Mouse (Mus musculus) T-helper 2 cell (primary cell): Measurements from ENCODE around the gene Nup205.

Experiments
- in situ Hi-C: fragments of 300-600 bp; cut with MboI, MseI; formaldehyde crosslinking; loops from one replicate; pipeline ENCODE4 v1.15.1; 2025; ENCODE audit warnings: high pct_unique_total_duplicates

Nup205 gene

GRCm38 (mm10) chr6:35245086-35245485 lies 67.9 kb downstream of the Nup205 start:
- in situ Hi-C loops, result loop anchor here (10.0 kb wide), 1 partner anchor 50 kb away; no protein-coding TSS in a partner anchor

GRCm38 (mm10) chr6:35251807-35252476 lies 74.7 kb downstream of the Nup205 start:
- in situ Hi-C loops, result loop anchor here (10.0 kb wide), 1 partner anchor 293 kb away; no protein-coding TSS in a partner anchor

- in situ Hi-C loops, result loop anchor here (10.0 kb wide), 1 partner anchor 292 kb away; no protein-coding TSS in a partner anchor
Observed at GRCm38 (mm10) chr6:35252477-35253346, 75.5 kb downstream of the Nup205 start.

DNA sequence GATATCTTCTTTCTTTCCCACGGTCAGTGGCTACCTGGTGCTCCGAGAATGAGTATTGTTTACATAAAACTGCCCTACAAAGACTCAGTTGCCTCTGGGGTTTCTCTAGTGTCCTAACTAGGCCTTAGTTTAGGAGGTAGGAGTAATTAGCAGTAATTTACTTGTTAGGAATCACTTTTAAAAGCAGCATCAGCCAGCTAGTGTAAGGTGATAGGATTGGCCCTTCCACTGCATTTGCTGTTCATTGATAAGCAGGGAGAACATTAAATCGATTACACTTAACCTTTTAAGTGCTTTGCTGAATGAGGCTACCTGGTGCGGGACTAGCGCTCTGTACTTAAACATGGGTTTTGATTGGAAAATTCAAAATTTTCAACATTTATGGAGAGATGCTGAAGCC lies 76.3 kb downstream of the Nup205 start:
- in situ Hi-C loops, result loop anchor here (10.0 kb wide), 1 partner anchor 291 kb away; no protein-coding TSS in a partner anchor

GRCm38 (mm10) chr6:35254136-35254904 lies 77.1 kb downstream of the Nup205 start:
- in situ Hi-C loops, result loop anchor here (10.0 kb wide), 1 partner anchor 290 kb away; no protein-coding TSS in a partner anchor

- in situ Hi-C loops, result loop anchor here (10.0 kb wide), 1 partner anchor 290 kb away; no protein-coding TSS in a partner anchor
Observed at GRCm38 (mm10) chr6:35255017-35255416, 77.8 kb downstream of the Nup205 start.

DNA sequence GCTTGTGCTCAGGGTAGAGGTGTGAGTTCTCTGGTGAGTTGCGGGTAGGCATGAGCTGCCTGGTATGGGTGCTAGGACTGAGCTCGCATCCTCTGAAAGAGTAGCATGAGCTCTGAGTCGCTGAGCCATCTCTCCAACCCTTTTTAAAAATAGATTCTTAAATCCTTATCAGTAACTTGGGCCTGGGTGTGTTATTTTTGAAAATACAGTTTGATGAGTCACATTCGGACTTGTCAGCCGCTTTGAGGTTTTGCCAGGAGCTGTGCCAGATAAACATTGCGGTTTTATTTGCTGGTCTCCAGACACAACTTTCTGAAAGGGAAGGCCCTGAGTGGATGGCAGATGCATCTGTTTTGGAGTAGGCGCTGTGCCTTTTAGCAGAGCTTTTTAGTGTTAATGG lies 79.5 kb downstream of the Nup205 start:
- in situ Hi-C loops, result loop anchor here (10.0 kb wide), 1 partner anchor 288 kb away; no protein-coding TSS in a partner anchor

DNA sequence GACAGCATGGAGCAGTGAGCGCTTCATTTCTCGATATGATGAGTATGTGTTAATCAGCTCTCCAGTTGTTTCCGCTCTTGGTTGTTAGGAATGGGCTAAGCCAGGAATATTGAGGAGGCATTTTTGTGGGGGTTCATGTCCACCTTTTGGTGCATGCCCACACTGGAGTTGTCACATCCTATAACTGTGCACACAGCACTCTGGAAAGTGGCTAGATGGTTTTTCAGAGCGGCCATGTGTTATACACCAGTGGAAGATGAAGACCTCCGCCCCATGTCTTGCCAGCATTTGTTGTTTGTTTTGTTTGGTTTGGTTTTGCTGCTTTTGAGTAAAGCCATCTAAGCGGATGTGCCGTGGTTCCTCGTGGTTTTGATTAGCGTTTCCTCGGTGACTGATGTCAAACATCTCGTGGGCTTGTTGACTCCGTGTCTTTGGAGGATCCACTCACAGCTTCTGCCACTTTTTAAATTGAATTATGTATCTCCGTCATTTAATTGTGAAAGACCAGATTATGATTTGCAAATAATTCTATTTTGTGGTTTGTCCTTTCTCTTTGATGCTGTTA lies 80.5 kb downstream of the Nup205 start:
- in situ Hi-C loops, result loop anchor here (10.0 kb wide), 1 partner anchor 287 kb away; no protein-coding TSS in a partner anchor

DNA sequence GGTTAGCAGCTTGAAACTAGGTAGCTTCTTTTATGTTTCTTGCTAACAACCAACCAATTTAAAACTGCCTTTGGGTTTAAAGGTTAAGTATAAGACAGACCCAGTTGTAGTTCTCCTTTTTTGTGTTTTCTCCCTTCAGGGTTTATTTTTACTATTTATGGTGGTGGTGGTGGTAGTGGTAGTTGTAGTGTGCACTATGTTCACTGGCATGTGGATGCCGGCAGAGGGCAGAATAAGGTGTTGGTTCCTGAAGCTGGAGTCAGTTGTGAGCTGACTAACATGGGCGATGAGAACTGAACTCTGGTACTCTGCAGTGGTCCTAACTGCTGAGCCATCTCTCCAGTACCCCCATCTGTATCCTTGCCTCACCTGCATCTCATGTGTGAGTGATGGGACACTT lies 81.7 kb downstream of the Nup205 start:
- in situ Hi-C loops, result loop anchor here (10.0 kb wide), 1 partner anchor 286 kb away; no protein-coding TSS in a partner anchor

GRCm38 (mm10) chr6:35259526-35259925 lies 82.3 kb downstream of the Nup205 start:
- in situ Hi-C loops, result loop anchor here (10.0 kb wide), 1 partner anchor 285 kb away; no protein-coding TSS in a partner anchor

DNA sequence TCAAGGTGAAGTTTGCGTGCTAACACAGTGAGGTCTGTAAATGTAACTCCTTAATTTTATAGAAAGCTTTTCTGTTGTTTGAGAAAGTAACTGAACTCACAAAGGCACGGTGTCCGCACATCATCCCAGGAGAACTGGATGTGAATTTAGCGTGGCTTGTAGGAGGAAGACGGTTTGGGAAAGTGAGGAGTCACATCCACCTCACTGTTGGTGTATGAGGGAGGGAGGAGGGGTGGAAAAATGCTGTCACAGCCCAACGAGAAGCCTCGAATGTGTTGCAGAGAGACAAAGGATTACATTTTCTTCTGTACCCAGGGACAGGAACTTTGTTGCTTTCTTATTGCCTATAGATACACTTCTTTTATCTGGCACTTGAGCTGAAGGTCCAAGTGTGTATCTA lies 83.3 kb downstream of the Nup205 start:
- in situ Hi-C loops, result no loop called here

GRCm38 (mm10) chr6:35265580-35266278 lies 88.5 kb downstream of the Nup205 start:
- in situ Hi-C loops, result no loop called here

DNA sequence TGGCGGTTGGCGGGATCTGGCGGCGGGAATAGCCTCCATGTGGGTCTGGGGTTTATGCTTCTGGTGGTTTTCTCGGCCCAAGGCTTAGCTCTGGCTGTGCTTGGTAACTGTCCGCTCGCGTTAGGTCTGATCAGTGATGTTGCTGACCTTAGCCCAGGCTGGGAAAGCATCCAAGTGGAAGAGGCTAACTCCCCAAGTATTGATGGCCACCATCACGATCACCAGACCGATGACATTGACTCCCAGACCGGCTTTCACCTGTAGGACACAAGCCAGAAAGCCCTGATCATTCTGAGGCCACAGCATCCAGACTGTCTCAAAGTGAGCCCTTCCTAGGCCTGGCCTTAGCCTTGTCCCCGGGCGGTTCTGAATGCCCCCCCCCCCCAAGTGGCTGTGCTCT lies 91.5 kb downstream of the Nup205 start:
- in situ Hi-C loops, result no loop called here

- in situ Hi-C loops, result no loop called here
Observed at GRCm38 (mm10) chr6:35269643-35270042, 92.4 kb downstream of the Nup205 start.

DNA sequence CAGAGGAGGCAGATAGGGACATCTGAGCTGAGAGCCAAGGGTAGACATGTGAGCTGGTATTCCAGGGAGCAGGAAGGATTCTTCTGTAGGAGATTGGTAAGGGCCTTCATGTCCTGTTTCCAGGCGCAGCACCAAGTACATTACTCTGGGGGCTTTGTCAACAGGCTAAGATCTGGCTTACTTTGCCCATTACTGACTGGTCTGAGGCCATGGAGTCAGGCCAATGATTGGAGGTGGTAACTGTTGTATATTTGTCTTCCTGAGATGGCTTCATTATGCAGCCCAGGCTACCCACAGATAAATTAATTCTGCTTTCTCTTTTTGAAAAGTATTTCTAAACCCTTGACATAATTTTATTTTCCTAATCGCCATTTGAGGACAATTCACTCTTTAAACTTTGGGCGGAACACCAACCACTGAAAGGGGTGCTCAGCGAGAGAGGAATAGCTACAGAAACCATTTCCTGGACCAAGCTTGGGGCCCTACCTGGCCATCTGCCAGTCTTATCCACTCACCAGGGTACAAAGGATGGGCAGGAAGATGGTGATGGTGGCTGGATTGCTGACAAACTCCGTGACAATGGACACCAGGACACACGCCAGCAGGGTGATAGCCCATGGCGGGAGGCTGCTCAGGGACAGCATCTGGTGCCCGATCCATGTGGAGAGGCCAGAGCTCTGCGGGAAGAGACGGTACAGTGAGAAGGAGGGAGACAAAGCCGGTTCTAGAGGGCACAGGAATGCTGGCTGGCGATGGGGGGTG lies 94.1 kb downstream of the Nup205 start:
- in situ Hi-C loops, result no loop called here

GRCm38 (mm10) chr6:35271868-35272765 lies 94.9 kb downstream of the Nup205 start:
- in situ Hi-C loops, result no loop called here

DNA sequence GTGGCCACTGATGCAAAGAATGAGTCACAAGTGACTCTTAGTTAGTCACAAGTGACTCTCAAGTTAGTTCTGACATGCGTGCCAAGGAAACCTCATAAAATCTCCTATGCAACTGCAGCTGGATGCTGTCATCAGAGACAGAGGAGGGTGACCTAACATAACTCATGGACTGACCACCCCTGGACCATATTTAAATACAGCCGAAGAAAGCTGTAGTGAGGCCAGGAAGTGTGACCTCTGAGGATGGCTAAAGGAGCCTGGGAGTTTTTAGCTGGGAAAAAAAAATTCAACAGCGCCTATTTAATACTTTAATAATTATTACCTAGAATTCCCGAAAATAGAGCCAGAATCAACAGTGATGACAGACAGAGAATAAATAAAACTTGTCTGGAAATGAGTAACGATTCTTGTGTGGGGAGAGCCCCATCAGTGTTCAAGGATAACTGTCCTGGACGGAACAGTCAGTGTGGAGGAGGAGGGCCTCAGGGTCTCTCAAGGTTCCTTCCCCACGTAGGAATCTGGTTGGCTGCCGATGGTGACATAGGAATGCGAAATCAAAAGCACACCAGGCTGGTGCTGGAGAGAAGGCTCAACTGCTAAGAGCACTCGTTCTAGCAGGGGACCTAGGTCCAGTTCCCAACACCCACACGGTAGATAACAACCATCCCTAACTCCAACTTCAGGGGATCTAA lies 96.3 kb downstream of the Nup205 start:
- in situ Hi-C loops, result no loop called here
